Mouse (Mus musculus): Measurements from ENCODE around the gene Tiam2. TPM values are rescaled to one million over a fixed set of nuclear protein-coding genes. Genes with fewer than 3 reads are reported as not detected.

Tiam2 gene
- total RNA-seq, 2 experiments from 2014 or later: 80.1 to 82.9 TPM

DNA sequence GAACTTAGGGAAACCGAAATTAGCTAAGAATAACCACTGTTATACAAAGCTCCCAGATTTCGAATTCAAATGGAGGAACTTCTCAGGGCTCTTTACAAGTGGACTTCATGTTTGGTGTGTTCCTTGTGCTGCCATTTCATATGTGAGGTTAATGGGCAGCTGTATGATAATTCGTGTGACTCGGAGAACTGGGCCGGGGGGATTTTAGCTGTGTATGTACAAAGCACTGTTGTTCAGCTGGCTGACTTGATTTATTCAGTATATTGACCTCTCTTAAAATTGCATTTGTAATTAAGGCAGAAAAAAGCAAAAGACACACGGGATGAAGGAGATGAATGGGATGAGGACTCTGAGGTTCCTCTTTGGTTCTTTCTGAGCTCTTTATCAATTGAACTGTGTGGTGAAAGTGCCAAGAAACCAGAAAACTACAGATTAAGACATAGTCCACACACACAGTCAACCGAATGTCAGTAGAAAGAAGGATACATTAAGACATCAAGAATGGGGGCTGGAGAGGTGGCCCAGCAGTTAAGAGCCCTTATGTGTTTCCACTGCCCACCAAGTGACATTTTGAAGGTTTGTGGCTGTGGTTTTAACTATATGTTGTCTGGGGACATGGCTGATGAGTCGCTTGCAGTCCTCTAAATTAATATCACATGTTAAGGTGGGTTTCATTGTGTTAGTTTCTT is 141.4 kb downstream of the Tiam2 start:
- no peak for TF ChIP-seq CTCF (IDR thresholded peaks at IDR 0.05)
- intact Hi-C loops (cut with DNase I): no loop called here

DNA sequence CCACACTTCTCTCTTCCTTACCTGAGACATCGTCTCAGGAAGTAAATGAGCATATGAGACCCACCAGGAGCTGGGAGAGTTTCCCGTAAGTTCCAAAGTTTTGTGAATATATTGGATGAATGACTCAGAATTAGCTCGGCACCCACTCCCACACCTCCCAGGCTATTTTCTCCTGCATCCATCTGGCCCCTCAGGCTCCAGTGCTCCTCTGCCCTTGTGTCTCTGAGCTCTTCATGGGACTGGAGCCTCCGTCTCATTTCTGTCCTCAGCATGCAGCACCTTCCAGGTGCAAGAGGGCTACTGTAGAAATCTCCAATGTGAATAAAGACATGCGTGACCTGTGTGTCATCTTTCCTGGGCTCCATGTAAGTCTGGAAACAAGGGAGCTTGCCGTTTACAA is 145.6 kb downstream of the Tiam2 start:
- peak in 1 of 2 experiments; percentile 53 for DNase-seq (ENCODE audit: extremely low spot score in 1 of 2, low spot score in 2 of 2)
- Histone ChIP-seq H3K27ac (peak overlapping the region; percentile 78), H3K4me3 (no peak overlapping the region)
- intact Hi-C loops (cut with DNase I): no loop called here
- TF ChIP-seq CTCF (IDR thresholded peaks at IDR 0.05): no peak

More for the DNA sequence above, 141.4 kb downstream of the Tiam2 start:
- no peak for DNase-seq (ENCODE audit: extremely low spot score in 1 of 2, low spot score in 2 of 2)
- H3K4me3 ChIP-seq: no peak overlapping the region
- H3K27ac ChIP-seq: no peak overlapping the region

DNA sequence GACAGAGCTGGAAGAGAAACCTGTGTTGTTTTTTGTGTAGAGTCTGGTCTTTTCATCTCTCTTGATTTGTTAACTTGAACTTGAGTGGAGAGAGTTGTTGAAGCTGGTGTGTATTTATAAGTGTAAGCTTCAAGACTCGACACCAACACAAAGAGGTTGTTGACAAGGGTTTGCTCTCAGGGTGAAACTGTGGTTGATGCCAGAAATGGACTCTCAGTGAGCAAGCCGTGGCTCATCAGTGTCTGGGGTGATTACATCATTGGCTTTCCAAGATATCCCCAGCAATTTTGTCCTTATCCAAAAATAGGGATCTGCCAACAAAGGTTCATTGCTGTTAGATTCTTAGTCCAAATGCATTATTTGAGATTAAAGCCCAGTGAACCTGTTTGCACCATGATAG is 150.2 kb downstream of the Tiam2 start:
- no peak for DNase-seq (ENCODE audit: extremely low spot score in 1 of 2, low spot score in 2 of 2)
- Histone ChIP-seq H3K4me3 (no peak overlapping the region), H3K27ac (no peak overlapping the region)
- intact Hi-C loops (cut with DNase I): no loop called here
- no peak for TF ChIP-seq CTCF (IDR thresholded peaks at IDR 0.05)

DNA sequence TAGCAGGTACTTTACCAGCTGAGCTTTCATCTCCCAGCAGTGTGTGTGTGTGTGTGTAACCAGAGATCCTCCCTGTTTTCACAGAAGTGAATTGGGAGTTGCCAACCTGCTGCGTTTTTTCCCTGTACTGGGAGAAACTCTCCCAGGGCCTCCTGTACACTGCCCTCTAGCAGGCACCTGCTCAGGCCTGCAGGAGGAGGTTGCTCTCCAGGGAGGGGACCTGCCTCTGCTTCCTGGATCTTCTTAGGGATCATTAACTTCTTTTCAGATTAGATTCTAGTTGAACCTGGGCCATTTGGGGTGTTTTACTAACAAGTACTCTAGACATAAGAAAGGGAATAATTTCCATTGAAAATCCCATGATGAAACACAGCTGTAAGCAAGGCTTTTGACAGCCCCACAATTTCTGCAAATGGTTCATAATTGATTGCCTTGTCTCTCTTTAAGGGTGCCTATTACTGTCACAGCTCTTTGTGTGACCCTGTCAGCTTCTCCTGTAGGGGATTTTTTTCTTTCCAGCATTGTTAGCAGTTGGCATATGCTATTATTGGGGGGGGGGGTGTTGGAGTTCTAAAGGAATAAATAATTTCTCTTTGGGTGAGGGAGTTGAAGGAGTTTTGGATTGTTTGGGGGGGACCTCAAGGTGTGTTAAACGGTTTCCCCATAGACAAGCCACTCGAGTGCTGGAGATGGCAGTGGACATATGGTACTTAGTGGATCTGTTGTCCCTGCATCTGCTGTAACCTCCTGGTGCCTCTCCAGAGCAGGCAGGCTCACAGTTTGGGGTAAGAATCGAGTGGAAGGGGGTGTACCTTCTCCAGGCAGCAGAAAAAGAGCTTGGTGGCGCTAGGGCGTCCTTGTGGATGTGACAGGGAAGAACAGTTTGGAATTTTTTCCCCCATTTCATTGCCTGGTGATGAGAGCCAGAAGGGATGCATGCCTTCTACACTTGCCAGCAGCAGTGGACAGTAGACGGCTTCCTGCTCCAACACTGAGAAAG is 155.5 kb downstream of the Tiam2 start:
- peak; percentile 49 for DNase-seq (ENCODE audit: extremely low spot score in 1 of 2, low spot score in 2 of 2)
- peak overlapping the region; percentile 89 for H3K27ac ChIP-seq
- peak overlapping the region; percentile 52 for H3K4me3 ChIP-seq
- TF ChIP-seq CTCF (IDR thresholded peaks at IDR 0.05): peak; percentile 44
- intact Hi-C loops (cut with DNase I): no loop called here

DNA sequence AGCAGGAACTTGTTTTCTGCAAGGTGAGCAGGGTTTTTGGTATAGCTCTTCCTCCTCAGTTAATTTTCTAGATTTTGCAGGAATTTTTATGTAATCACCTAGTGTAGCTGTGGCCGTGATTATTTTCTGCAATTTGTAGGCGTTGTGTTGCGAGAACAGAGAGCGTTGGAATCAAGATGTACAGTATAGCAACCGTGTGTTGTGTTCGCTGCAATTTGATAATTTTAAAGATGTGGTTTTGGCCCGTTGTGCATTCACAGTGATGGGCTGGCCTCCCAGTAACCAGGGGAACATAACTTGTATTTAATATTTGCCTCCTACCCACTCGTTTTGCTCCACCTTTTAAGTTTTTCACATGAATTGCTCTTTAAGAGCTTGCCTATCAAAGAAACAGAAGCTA is 156.7 kb downstream of the Tiam2 start:
- peak overlapping the region; percentile 52 for H3K4me3 ChIP-seq
- H3K27ac ChIP-seq: peak overlapping the region; percentile 89
- DNase-seq (ENCODE audit: extremely low spot score in 1 of 2, low spot score in 2 of 2): no peak
- no peak for TF ChIP-seq CTCF (IDR thresholded peaks at IDR 0.05)
- intact Hi-C loops (cut with DNase I): no loop called here

DNA sequence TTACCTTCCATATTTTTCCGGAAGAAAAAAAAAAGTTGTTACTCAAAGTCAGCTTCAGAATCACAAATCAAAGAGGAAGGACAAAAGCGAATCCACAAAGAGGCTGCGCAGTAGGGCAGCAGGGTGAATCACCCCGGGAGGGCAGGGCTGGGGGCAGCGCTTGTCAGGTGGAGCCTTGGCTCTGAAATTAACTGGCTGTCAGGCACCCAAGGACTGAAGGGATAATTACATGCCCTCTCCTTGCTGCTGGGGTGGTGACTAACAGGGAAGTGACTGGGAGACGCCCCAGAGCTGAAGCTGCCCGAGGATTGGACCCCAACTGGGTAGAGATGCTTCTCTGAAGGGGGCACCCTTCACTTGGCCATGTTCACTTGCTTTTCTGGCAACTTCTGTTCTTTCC is 159.5 kb downstream of the Tiam2 start:
- no peak for DNase-seq (ENCODE audit: extremely low spot score in 1 of 2, low spot score in 2 of 2)
- intact Hi-C loops (cut with DNase I): loop anchor here (2.0 kb wide), 1 partner anchor 15 kb away; no protein-coding TSS in a partner anchor
- H3K27ac ChIP-seq: no peak overlapping the region
- peak overlapping the region; percentile 52 for H3K4me3 ChIP-seq
- no peak for TF ChIP-seq CTCF (IDR thresholded peaks at IDR 0.05)

DNA sequence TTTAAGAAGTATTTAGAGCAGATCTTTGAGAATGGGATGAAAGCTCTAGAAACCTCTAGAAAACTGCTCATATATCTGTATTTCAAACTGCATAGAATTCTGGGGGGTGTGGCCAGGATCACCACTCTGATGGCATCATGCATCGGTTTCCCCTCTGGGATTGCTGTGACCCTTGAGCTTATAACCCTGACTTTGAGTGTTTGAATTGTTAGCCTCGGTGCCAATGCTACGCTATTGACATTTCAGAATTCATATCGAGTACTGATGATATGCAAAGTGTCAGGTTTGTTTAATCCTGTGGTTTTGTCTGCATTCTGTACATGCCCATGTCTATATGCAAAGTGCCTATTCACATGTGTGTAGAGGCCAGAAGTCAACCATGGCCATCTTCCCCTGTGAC is 160.8 kb downstream of the Tiam2 start:
- no peak for TF ChIP-seq CTCF (IDR thresholded peaks at IDR 0.05)
- Histone ChIP-seq H3K27ac (no peak overlapping the region; the same call in 1 of the 2 replicates), H3K4me3 (no peak overlapping the region)
- DNase-seq (ENCODE audit: extremely low spot score in 1 of 2, low spot score in 2 of 2): no peak
- intact Hi-C loops (cut with DNase I): no loop called here

DNA sequence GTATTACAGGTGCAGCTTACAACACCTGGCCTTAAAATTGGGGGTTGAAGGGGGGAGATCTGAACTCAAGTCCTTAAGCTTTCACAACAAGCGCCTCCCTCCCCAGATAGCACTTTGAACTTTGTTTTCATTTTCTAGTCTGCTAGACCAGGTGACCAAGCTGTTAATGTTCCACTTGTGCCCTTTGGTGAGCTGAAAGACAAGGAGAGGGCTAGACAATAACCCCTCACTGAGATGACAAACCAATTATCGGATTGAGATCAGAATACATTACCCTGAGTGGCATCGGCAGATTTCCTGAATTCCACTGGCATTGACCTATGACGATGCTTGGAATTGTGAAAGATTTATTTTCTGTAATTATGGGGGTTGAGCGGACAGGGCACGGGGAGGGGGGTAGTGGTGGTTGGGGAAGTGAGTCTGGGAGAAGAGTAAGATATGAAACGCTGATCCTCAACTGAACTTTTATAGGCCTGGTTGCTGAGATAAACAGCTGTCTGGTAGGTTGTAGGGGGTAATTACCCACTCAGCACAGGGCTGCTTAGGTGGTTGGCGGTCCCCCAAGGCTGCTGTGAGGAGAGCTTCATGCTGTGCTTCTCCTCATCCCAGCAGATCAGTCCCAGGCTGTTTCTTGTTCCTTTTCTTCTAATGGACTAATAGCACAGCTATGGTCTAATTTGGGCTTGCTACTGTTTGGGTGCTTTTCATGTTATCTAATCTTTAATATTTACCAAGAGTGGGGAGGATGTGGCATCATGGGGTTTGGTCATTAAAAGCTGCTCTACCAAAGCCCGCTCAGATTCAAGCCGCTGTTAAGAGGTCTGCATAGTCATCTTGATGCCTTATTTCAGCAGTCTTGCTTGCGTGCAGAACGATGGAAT is 161.6 kb downstream of the Tiam2 start:
- TF ChIP-seq CTCF (IDR thresholded peaks at IDR 0.05): no peak
- no peak for DNase-seq (ENCODE audit: extremely low spot score in 1 of 2, low spot score in 2 of 2)
- intact Hi-C loops (cut with DNase I): no loop called here
- Histone ChIP-seq H3K4me3 (no peak overlapping the region), H3K27ac (peak overlapping the region; percentile 45)

DNA sequence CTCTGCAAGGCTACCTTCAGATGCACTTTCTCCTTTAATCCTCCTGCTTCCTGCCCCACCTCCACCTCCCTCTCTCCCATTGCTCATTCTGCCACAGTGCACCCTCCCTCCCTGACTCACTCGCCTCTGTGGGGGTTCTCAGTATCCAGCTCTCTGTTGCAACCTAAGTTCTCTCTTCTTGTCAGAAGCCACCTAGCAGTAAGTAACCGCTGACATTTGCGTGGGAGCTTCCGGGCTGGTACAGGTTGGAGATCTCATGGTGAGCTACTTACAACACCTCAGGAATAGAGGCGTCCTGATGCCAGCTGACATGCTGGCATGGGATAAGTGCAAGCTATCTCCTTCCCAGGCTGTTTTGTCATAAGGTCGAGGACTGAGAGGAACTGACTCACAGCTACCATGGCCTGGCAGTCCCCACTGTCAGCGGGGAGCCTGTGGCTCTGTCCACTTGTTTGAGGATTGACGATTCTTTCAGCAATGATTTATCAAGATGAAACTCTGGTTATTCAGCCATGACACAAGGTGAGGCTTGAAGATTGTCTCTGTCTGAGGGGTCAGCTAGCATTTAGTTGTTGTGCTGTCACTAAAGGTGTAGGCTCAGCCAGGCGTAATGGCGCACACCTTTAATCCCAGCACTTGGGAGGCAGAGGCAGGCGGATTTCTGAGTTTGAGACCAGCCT is 164.0 kb downstream of the Tiam2 start:
- intact Hi-C loops (cut with DNase I): no loop called here
- H3K4me3 ChIP-seq: no peak overlapping the region
- DNase-seq (ENCODE audit: extremely low spot score in 1 of 2, low spot score in 2 of 2): peak in 1 of 2 experiments; percentile 35
- no peak for TF ChIP-seq CTCF (IDR thresholded peaks at IDR 0.05)
- H3K27ac ChIP-seq: no peak overlapping the region; the same call in 1 of the 2 replicates

DNA sequence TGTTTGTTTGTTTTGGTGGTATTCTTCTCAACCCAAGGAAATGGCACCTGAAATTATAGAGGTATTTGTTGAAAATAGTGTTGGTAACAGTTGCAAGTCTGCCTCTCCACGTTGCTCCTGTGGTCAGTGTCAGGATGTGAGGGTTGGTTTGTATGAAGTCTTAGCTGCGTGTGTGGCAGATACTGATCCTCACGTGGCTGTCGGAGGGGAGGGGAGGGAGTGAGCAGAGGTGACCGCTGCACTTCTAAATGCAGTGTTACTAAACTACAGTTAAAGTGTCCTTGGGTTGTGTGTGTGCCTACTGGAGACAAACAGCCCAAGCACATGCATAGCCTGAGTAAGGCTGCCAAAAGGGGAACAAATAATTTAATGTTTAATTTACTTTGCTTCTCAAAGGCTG is 164.7 kb downstream of the Tiam2 start:
- no peak for DNase-seq (ENCODE audit: extremely low spot score in 1 of 2, low spot score in 2 of 2)
- Histone ChIP-seq H3K4me3 (no peak overlapping the region), H3K27ac (no peak overlapping the region)
- no peak for TF ChIP-seq CTCF (IDR thresholded peaks at IDR 0.05)
- intact Hi-C loops (cut with DNase I): no loop called here

DNA sequence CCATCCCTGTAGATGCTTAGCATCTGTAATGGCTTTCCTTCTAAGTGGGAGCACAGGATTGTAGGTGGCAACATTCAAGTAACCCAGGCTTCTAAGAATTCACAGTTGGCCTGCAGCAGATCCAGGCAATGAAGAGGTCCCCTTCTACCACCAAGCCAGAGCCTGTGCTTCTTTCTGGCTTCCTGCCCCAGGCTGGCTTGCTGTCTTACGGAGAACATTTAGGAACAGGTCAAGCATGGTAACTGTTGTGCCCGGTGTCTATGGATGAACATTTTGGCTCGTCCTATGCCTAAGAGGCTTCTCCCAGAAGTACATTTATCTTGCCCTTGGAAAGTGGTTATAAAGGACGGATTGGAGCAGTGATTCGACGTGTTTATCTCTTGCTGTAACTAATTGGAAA is 165.3 kb downstream of the Tiam2 start:
- intact Hi-C loops (cut with DNase I): no loop called here
- TF ChIP-seq CTCF (IDR thresholded peaks at IDR 0.05): no peak

More for the DNA sequence above, 165.3 kb downstream of the Tiam2 start:
- DNase-seq (ENCODE audit: extremely low spot score in 1 of 2, low spot score in 2 of 2): no peak
- H3K27ac ChIP-seq: 0 out of 2 replicates have a peak overlapping the region, but pooled peaks have one; percentile 15
- H3K4me3 ChIP-seq: no peak overlapping the region

All from left cerebral cortex, adult 2 months (tissue).